Mouse (Mus musculus) spleen, postnatal 4 days (tissue): ENCODE measurements at regions not wholly inside any gene's neighbourhood (a gene's known extent, or its start where the extent isn't known, plus 50 kb on each side); places are given as distances from the start of the nearest gene placed in this dataset.

Source experiments
- DNase-seq, 2 experiments: peaks; one replicate each; pipeline ENCODE4 v3.0.0; 2022; ENCODE audit warnings: low spot score in 2 of 2

DNA sequence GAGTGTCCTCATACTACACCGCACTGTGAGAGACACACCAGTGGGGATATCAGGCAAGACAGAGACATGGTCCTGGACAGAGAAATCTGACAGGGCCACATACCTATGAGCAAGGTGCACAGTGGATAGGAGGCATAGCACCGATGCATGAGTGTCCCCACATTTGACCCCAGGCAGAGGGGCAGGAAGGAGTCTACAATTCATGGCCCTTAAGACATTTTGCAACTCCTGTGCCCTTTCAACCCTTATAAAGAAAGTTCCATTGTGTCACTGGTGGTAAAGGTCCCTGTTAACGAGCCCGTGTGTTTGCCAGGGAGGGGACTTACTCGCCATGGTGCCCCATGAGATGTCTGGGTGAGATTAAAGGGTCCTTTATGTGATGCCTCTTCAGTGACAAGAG lies 54.3 kb upstream of the Smndc1 start:
- no peak for DNase-seq

DNA sequence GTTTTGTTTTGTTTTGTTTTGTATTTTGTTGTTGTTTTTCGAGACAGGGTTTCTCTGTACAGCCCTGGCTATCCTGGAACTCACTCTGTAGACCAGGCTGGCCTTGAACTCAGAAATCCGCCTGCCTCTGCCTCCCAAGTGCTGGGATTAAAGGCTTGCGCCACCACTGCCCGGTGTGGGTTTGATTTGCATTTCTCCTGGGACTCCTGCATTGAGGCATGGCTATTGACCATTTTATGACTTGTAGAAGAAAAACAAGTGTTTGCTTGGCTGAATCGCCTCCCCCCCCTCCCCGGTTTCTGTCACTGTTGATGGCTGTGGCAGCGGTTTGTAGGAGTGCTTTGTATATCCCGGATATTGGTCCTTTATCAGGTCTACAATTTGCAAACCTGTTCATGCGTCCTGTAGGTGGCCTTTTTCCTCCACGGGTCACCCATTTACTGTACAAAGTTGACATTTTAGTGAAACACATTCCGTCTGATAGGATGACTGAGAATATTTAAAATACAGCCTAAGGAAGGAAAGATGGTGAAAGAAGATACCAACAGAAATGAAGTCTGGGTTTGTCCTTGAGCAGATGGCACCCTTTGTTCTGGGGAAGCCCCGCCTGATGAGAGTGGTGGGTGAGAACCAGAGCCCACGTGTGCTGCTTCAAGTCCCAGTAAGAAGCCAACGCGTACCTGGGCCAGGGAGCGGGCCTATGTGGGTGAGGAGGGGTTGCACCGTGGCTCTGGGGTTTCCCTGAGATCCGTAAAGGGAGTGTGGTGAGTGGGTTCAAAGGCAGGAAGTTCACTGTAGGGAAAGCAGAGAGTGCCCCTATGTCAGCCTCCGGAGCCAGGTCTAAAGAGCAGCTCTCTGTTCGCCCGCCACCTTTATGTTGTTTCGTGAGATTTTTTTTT lies 52.6 kb upstream of the Smndc1 start:
- DNase-seq = no peak

DNA sequence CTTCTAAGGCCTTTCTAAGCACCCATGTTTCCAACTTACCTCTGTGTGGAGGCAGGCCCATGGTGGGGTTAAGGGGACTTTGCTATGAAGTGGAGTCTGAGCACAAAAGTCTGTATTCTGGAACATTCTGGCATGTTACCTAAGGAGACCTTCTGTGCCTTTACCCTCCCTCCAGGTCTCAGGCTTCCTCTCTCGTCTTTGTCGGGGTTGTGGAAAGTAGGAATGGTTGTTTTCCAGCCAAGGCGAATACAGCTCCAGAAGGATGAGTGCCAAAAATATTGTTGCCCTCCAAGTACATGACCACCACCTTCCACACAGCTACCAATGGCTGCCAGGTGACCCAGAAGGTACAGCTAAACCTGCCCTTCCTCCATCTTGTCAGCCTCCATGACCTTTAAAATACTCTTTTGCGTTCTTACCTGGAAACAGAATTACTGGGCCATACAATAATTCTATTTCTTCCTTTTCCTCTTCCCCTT lies 51.8 kb upstream of the Smndc1 start:
- no peak for DNase-seq

DNA sequence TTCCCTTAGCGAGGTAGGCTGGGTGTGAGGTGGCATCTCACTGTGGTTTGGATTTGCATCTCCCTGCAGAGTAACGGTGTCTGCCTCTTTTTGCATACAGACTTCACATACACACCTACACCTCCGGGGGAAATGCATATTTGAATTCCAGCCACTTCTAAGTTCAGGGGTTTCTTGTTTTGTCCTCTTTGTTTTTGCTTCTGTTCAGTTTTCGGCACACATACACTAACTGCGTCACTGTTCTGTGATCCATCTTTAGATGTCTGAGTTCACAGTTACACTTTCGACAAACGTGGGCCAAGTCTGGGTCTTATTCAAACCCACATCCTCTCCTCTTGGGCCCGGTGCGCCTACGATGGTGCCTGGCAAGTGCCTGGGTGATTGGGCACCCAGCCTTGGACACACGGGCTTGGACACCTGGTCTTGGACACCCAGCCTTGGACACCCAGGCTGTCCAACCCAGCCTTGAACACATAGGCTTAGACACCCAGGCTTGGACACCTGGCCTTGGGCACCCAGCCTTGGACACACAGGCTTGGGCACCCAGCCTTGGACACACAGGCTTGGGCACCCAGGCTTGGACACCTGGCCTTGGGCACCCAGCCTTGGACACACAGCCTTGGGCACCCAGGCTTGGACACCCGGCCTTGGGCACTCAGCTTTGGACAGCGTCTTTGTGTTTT lies 51.2 kb upstream of the Smndc1 start:
- no peak for DNase-seq

DNA sequence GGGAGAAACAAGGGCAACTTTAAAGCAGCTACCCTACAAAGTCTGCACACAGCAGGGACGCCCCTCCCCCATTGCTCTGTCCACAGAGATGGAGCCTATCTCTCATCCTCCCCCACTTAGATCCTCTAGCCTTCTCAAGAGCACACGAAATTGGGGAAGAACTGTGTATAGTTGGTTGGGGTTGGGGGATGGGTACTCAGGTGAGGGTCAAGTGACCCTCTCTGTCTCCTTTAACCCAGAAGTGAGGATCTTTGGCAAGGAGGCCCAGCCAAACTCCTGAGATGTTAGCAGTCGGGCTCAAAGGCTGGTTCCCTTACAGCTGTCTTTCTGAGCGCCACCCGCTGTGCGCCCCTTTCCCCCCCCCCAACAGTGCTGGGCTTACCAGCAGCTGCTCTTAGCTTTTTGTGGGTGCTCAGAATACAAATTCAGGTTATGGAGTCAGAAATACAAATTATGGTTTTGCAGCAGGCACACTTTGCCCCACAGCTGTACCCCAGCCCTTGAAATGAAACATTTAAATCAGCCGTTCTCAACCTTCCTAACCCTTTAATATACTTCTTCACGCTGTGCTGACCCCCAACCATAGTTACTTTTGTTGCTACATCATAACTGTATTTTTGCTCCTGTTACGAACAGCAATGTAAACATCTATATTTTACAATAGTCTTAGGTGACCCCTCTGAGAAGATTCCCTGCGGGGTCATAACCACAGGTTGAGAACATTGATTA lies 50.1 kb upstream of the Smndc1 start:
- no peak for DNase-seq
